Mouse (Mus musculus) T-helper 17 cell (primary cell): ENCODE measurements around the gene Slc35e3.

Experiments used
- in situ Hi-C, 2 experiments: fragments of 300-600 bp; cut with MboI, MseI; formaldehyde crosslinking; loops; 1 replicate in 1 of 2; 2 replicates in 1 of 2; pipeline ENCODE4 v1.15.1; 2025; ENCODE audit warnings: high pct_unique_total_duplicates in 2 of 2

Slc35e3 gene

GRCm38 (mm10) chr10:117688204-117689151, 57.7 kb downstream of the Slc35e3 start:
- in situ Hi-C loops: loop anchor here in 1 of 2 experiments (10.0 kb wide), 1 partner anchor 404 kb away; the partner anchor contains the start of gene Lyz2

GRCm38 (mm10) chr10:117687577-117687976, 58.6 kb downstream of the Slc35e3 start:
- in situ Hi-C loops: loop anchor here in 1 of 2 experiments (10.0 kb wide), 1 partner anchor 403 kb away; the partner anchor contains the start of gene Lyz2

DNA sequence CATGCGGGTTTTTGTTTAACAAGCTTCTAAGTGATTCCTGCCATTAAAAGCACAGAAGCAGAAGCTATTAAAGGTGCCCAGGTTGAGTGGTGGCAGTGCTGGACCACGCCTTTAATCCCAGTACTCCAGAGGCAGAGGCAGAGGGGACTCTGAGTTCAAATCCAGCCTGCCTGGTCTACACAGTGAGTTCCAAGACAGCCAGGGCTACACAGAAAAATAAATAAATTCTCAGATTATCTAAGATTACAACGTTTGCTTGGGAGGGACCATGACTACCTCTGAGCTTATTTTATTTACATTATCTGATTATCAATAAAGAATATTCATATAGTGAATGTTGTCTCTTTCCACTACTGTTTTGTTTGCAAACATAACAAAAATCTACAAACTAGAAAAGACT, 59.1 kb downstream of the Slc35e3 start:
- in situ Hi-C loops: loop anchor here in 1 of 2 experiments (10.0 kb wide), 1 partner anchor 402 kb away; the partner anchor contains the start of gene Lyz2

DNA sequence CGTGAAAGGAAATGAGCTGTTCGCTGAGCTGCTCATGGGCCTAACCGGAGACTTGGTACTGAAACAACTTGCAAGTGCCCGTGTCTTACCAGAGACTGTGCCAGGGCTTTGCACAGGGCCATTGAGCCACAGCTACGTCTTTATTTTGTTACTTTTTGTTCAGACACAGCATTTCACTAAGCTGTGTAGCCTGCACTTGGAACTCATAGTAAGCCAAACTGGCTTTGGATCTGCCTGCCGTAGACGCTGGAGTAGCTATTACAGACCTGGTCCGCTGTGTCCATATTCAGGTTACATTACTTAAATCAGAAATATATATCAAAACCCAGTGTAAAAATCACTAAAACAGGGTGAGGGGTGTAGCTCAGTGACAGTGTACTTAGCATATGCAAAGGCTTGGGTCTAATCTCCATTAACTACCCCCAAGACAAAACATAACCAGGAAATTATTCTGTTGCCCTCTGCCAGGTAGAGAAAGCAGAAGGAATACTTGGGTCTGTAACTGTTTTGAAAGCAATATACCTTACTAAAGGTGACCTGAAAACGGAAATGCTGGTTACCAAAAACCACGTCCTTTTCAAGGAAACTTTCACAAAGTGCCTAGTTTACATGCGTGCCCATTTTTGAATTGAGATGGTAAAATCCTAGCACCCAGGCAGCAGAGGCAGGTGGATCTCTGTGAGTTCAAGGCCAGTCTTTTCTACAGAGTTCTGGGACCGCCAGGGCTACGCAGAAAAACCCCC, 60.1 kb downstream of the Slc35e3 start:
- in situ Hi-C loops: loop anchor here in 1 of 2 experiments (10.0 kb wide), 1 partner anchor 401 kb away; the partner anchor contains the start of gene Lyz2

- in situ Hi-C loops: loop anchor here in 1 of 2 experiments (10.0 kb wide), 1 partner anchor 401 kb away; the partner anchor contains the start of gene Lyz2
These were observed 60.9 kb downstream of the Slc35e3 start for GRCm38 (mm10) chr10:117685171-117685848.

- in situ Hi-C loops: loop anchor here (5.0 to 10.0 kb wide), 4 partner anchors 167 to 400 kb away; partner anchors contain the start of gene Lyz2 (in 1 of the 2)
These were observed 61.6 kb downstream of the Slc35e3 start for GRCm38 (mm10) chr10:117684298-117685170.

GRCm38 (mm10) chr10:117683734-117684037, 62.5 kb downstream of the Slc35e3 start:
- in situ Hi-C loops: loop anchor here (5.0 to 10.0 kb wide), 4 partner anchors 166 to 399 kb away; partner anchors contain the start of gene Lyz2 (in 1 of the 2)
